Mouse (Mus musculus) liver, embryonic 14.5 days (tissue): ENCODE data around the gene Gm10197.

Source experiments
- CTCF ChIP-seq: IDR thresholded peaks from 2 replicates; pipeline ENCODE4 v1.5.1; 2016; ENCODE audit warnings: antibody characterized with exemption, low read depth, control low read depth
- EP300 ChIP-seq: IDR thresholded peaks from 2 replicates; pipeline ENCODE4 v1.6.1; 2016; ENCODE audit warnings: antibody characterized with exemption, low read depth

DNA sequence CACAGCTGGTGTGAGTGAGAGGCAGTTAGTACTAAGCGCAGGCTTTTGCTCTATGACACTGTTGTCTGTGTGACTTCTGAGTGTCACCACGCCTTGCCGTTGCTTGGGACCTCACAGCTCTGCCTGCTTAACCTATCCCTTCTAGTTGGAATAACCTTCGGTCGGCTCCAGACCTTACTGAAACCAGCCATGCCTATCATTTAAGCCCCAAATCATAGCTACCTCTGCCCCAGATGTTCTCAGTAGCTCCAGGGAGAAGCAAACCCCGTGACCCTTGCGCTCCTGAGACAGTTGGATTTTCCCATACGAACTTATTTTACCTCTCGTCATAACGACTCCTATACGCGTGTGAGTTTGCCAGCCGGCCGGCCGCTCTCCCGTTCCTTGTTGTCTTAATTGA lies 27.5 kb downstream of the Gm10197 start:
- TF ChIP-seq CTCF, result no peak
- no peak for TF ChIP-seq EP300
